Mouse (Mus musculus) heart, embryonic 16.5 days (tissue): ENCODE measurements around the gene Ppp4c. TPM values are rescaled to one million over a fixed set of nuclear protein-coding genes. Genes with fewer than 3 reads are reported as not detected.
"Not testable (repeated sequence)": the region's sequence is repeated elsewhere in the genome, so short reads cannot be mapped to it uniquely, and the experiment has no call there.

Experiments
- ATAC-seq: fragments of 200-750 bp; cut with Nextera tagmentation; replicated peaks from 2 replicates; pipeline ENCODE4 v1.8.0; 2017; ENCODE audit warnings: moderate number of reproducible peaks; ENCODE audit not compliant: insufficient read depth, low FRiP score; ENCODE audit errors: extremely low read depth
- H3K27ac ChIP-seq: fragments of 300-500 bp; sonication (generic); 2 replicates; pipeline ENCODE4 v1.5.1; 2014; ENCODE audit warnings: mild to moderate bottlenecking, low read length, control low read depth, moderate library complexity
- H3K27me3 ChIP-seq: fragments of 300-500 bp; sonication (generic); 2 replicates; pipeline ENCODE4 v1.6.1; 2014; ENCODE audit warnings: low read length, mixed read lengths; ENCODE audit not compliant: control insufficient read depth, insufficient read depth
- H3K36me3 ChIP-seq: fragments of 300-500 bp; sonication (generic); 2 replicates; pipeline ENCODE4 v1.6.1; 2014; ENCODE audit not compliant: control insufficient read depth, insufficient read depth
- H3K4me1 ChIP-seq: fragments of 300-500 bp; sonication (generic); 2 replicates; pipeline ENCODE4 v1.6.1; 2014; ENCODE audit warnings: low read length, mixed read lengths; ENCODE audit not compliant: control insufficient read depth, insufficient read depth
- H3K4me2 ChIP-seq: fragments of 300-500 bp; sonication (generic); 2 replicates; pipeline ENCODE4 v1.6.1; 2014; ENCODE audit warnings: low read depth, mild to moderate bottlenecking, control low read depth, low read length
- H3K4me3 ChIP-seq: fragments of 300-500 bp; sonication (generic); 2 replicates; pipeline ENCODE4 v1.5.1; 2014; ENCODE audit warnings: mild to moderate bottlenecking, control low read depth, low read length
- H3K9ac ChIP-seq: fragments of 300-500 bp; sonication (generic); 2 replicates; pipeline ENCODE4 v1.6.1; 2014; ENCODE audit warnings: low read length, control low read depth
- H3K9me3 ChIP-seq: fragments of 300-500 bp; sonication (generic); replicated peaks from 2 replicates; pipeline ENCODE4 v1.6.1; 2016; ENCODE audit warnings: low read length; ENCODE audit not compliant: control insufficient read depth
- WGBS: fragments of 180-500 bp; shearing (Covaris S2); extraction: QIAGEN DNeasy Blood & Tissue Kit; methylation state at CpG from one replicate; pipeline ENCODE4 v1.1.7; 2014; 5-methylcytosine and 5-hydroxymethylcytosine counted together
- polyA plus RNA-seq: library from polyadenylated mRNA; unstranded; fragments of >200 nt; fragmentation: Nextera tagmentation; extraction: Ambion mirVana; gene quantifications from 2 replicates; pipeline ENCODE4 v1.2.1, GENCODE M21; 2015

Ppp4c gene
- polyA plus RNA-seq, 1 experiment from 2014 or later: 159 TPM

DNA sequence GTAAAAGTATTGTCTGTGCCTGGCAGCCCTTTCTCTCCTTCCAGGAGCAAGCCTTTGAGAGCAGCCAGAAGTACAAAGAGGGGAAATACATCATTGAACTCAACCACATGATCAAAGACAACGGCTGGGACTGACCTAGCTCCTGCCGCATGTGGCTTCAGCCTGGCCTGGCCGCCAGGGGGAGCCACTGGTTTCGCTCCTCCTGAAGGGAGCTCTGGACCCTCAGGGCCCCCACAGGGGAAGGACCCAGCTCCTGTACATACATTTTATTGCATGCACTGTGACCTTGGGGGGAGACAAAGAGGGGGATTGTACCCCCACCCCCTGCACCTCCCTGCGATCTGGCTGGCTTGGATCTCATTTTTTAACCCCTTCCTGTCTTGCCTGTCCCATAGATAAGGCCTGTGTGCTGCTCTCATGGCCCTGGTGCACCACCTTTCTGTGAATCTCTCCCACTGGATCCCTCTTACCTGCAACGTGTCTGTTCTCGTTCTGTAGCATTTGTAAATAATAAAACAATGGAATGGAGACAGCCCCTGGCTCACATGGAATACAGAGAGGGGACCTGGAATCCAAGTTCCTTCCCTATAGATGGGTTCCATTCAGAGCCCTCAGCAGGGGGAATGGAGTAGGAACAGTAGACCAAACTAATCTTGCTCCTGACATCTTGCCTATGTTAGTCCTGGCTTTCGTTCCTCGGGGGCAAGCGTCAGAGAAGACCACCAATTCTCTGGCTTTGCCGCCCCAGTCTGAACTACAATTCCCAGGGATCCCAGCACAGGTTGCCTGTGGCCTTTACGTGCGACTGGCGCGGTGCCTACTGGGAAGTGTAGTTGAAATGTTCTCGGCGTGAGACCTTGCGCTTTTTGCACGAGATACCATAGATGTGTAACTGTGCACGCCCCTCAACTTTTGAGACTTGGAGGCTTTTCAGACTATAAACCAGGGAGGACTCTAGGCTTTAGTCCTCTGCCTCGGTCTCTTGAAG is 12.0 kb downstream of the Ppp4c start:
- Histone ChIP-seq H3K4me2 (peak overlapping the region; percentile 98), H3K9ac (peak overlapping the region; percentile 78), H3K4me3 (peak overlapping the region; percentile 56), H3K36me3 (peaks cover 12% of the 10 kb centered on the region), H3K27ac (peak overlapping the region; percentile 52), H3K27me3 (no peaks in the 10 kb centered on the region), H3K4me1 (peaks cover 37% of the 10 kb centered on the region), H3K9me3 (no peaks in the 10 kb centered on the region)
- peak; percentile 64 for ATAC-seq
- WGBS: 1% methylated on average over 21 of the region's 21 CpGs

DNA sequence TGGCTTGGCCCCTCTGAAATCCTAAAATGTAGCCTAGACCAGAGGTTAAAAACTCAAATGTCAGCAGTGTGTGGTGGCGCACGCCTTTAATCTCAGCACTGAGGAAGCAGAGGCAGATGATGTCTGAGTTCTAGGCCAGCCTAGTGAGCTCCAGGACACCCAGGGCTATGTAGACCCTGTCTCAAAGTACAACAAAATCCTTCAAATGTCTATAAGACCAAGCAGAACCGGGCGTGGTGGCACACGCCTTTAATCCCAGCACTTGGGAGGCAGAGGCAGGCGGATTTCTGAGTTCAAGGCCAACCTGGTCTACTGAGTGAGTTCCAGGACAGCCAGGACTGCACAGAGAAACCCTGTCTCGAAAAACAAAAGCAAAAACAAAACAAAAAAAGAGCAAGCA is 13.2 kb downstream of the Ppp4c start:
- not testable (repeated sequence) for H3K4me2 ChIP-seq, H3K9me3 ChIP-seq, H3K36me3 ChIP-seq, H3K9ac ChIP-seq, H3K4me3 ChIP-seq, H3K27ac ChIP-seq, H3K27me3 ChIP-seq, ATAC-seq
- WGBS: 85% methylated on average over 7 of the region's 7 CpGs
- peaks cover 37% of the 10 kb centered on the region for H3K4me1 ChIP-seq

DNA sequence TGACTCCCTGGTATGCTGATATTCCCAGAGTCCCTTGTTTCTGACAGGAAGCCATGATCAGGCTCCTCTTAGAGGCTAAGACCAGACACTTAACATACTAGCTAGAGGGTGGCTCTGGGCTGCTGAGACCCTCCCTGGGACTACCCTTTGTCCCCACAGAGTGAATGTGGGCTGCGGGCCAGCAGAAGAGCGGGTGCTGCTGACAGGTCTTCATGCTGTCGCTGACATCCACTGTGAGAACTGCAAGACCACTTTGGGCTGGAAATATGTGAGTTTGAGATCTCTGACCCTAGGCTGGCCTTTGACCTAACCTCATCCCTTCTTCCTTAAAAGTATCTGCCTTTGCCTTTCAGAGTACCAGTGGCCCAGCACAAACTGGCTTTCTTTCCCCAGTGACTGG is 14.1 kb downstream of the Ppp4c start:
- Histone ChIP-seq H3K27me3 (no peaks in the 10 kb centered on the region), H3K4me1 (peaks cover 37% of the 10 kb centered on the region), H3K27ac (no peak overlapping the region), H3K4me3 (no peak overlapping the region), H3K36me3 (0 out of 2 replicates have a peak, but pooled peaks cover 4% of the 10 kb centered on the region), H3K9ac (peak overlapping the region; percentile 86), H3K9me3 (no peaks in the 10 kb centered on the region), H3K4me2 (peak overlapping the region; percentile 96; the same call in 1 of the 2 replicates)
- 85% methylated on average over 3 of the region's 3 CpGs for WGBS
- ATAC-seq: no peak

DNA sequence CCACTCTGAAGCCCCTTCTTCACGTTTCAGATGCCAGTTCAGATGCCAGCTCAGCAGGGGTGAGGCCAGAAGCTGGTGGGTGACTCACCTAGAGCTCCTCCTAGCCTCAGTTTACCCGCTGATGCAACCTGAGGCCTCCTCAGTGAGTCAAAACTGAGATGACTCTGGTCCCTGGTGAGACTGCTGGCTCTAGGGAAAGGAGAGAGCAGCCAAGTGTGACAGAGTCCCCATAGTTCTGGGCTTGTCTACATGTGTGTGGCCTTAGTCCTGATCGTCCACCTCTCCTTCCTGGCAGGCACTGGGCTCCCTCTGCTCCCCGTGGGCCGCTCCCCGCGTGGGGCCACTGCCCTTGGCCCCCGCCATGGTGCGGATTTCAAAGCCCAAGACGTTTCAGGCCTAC is 14.8 kb downstream of the Ppp4c start:
- ATAC-seq: no peak
- Histone ChIP-seq H3K4me2 (peak overlapping the region; percentile 96), H3K4me1 (peaks cover 37% of the 10 kb centered on the region), H3K27me3 (no peaks in the 10 kb centered on the region), H3K27ac (peak overlapping the region; percentile 69; the same call in 1 of the 2 replicates), H3K9me3 (no peaks in the 10 kb centered on the region), H3K36me3 (0 out of 2 replicates have a peak, but pooled peaks cover 4% of the 10 kb centered on the region), H3K4me3 (peak overlapping the region; percentile 68), H3K9ac (peak overlapping the region; percentile 86)
- WGBS: 55% methylated on average over 10 of the region's 10 CpGs

DNA sequence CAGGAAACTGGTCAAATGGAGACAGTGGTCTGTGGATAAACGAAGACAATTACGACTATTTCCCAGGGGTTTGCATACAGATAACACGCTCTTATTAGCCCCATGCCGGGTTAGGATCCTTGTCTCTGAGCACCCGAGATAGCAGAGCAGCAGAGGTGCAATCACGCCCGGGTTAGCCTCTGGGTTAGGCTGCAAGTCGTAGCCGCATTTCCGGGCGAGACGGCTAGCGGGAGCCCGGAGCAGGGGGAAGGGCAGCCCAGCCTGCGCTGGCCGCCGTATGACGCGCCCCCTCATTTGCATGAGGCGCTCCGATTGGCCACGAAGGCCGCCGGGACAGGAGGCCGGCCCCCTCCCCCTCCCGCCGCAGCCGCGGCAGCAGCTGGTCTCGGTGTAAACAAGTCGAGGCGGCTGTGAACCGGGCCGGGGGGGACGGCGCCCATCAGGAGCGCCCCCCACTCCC is 15.7 kb downstream of the Ppp4c start, which contains the start of gene Ypel3:
Ypel3 (plus strand) TSS at position 358 of the 460 bp plus-strand sequence.
- peak within 1 kb of the TSS; percentile 96 for H3K4me2 ChIP-seq
- H3K9me3 ChIP-seq: no peaks in the 10 kb centered on the region
- H3K9ac ChIP-seq: peak within 1 kb of the TSS; percentile 86
- peaks cover 37% of the 10 kb centered on the region for H3K4me1 ChIP-seq
- under 1% methylated on average over 32 of the region's 37 CpGs for WGBS
- H3K27ac ChIP-seq: peak within 1 kb of the TSS; percentile 88
- peak; percentile 90 for ATAC-seq
- H3K36me3 ChIP-seq: 0 out of 2 replicates have a peak, but pooled peaks cover 4% of the 10 kb centered on the region
- no peaks in the 10 kb centered on the region for H3K27me3 ChIP-seq
- H3K4me3 ChIP-seq: peak within 1 kb of the TSS; percentile 68

DNA sequence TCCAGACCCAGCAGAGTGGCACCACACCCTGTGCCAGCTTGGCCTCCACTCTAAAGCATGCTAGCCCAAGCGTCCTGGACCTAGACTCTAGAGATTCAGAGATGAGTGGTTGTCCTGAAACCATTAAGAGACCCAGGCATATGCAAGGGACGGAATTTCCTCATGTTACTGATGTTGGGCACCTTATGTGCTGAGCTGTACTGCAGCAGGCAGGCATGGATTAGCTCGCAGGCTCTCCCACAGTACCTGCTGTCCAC is 16.4 kb downstream of the Ppp4c start:
- Histone ChIP-seq H3K27me3 (no peaks in the 10 kb centered on the region), H3K36me3 (0 out of 2 replicates have a peak, but pooled peaks cover 4% of the 10 kb centered on the region), H3K4me1 (peaks cover 32% of the 10 kb centered on the region), H3K9me3 (no peaks in the 10 kb centered on the region), H3K27ac (no peak overlapping the region), H3K4me3 (no peak overlapping the region), H3K4me2 (peak overlapping the region; percentile 96), H3K9ac (no peak overlapping the region)
- no peak for ATAC-seq
- WGBS: 58% methylated on average over 3 of the region's 3 CpGs

DNA sequence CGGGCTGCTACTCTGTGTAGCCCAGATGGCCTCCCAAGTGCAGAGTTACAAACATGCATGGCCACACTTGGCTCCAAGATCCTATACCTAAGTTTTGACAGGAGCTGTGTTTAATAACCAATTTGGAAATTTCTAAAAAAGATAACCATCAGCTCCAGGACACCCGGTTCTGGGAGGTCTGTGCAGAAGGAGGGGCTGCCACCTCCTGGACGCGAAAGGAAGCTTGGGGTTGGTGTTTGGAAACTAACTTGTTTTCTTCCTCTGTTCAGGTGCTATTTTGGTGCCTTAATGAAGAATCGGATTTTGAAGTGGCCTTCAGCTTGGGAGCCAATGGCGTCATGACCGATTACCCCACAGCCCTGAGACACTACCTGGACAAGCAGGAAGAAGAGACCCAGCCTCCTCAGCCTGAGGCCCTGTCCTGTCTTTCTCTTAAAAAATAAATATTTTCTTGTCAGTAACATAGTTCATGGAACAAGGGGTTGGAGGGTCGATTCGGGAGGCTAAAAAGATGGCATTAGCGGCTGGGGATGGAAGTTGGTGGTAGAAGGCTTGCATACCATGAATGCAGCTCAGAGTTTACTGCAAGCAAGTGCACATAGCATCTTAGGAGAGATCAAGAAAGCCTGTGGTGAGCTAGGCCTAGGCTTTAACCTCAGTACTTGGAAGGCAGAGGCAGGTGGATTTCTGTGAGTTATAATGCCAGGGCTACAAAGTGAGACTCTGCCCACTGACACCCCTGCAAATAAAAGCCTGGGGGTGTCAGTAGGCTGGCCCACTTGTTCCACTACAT is 16.9 kb downstream of the Ppp4c start:
- Histone ChIP-seq H3K9me3 (no peaks in the 10 kb centered on the region), H3K27ac (no peak overlapping the region), H3K9ac (no peak overlapping the region), H3K4me2 (no peak overlapping the region), H3K36me3 (0 out of 2 replicates have a peak, but pooled peaks cover 4% of the 10 kb centered on the region), H3K4me1 (peaks cover 30% of the 10 kb centered on the region), H3K4me3 (no peak overlapping the region), H3K27me3 (no peaks in the 10 kb centered on the region)
- ATAC-seq: no peak
- 73% methylated on average over 10 of the region's 10 CpGs for WGBS

DNA sequence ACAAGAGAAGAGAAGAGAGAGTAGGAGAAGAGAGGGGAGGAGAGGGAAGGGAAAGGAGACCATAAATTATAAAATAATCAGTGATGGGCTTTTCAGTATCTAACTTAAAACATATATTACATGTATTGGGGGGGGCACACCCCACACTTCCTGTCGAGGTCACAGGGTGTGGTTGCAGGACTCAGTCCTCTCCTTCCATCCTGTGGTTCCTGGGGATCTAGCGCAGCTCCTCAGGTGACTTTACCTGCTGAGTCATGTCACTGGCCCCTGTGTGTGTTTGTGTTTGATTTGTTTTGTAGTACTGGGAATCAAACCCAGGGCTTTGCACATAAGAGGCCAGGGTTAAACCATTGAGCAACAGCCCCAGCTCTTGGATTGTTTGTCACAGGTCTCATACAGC is 17.8 kb downstream of the Ppp4c start:
- Histone ChIP-seq H3K4me2 (no peak overlapping the region), H3K4me3 (no peak overlapping the region), H3K27me3 (no peaks in the 10 kb centered on the region), H3K9ac (no peak overlapping the region), H3K9me3 (no peaks in the 10 kb centered on the region), H3K27ac (no peak overlapping the region), H3K36me3 (peaks cover 7% of the 10 kb centered on the region; the same call in 1 of the 2 replicates), H3K4me1 (peaks cover 21% of the 10 kb centered on the region)
- WGBS: 79% methylated on average over 2 of the region's 2 CpGs
- no peak for ATAC-seq
